1 mouse cellular context compared by ENCODE assay signal in genomic region chr15:78876991-78877809, GRCm38 (mm10).
TF ChIP-seq lines count a peak whose summit lies in the region.

Gene Gga1, plus strand, starts transcription at chr15:78877190.

TF ChIP-seq in CH12.LX, 34 proteins besides CTCF, POLR2A, EP300 and RAD21 (continued from another document):
- TF ChIP-seq GABPA (IDR thresholded peaks at IDR 0.05; ENCODE audit: insufficient replicate concordance, low read depth, low read length) = peak; percentile 98
- no peak for TF ChIP-seq ZC3H11A (IDR thresholded peaks at IDR 0.05; ENCODE audit: low read depth, low read length)
- TF ChIP-seq USF2 (conservative IDR thresholded peaks at IDR 0.05; ENCODE audit: low read depth, low read length) = no peak
